Mouse (Mus musculus) liver, adult 2 months (tissue): Measurements from ENCODE around the gene Gm49391. TPM values are rescaled to one million over a fixed set of nuclear protein-coding genes. Genes with fewer than 3 reads are reported as not detected.
A peak's percentile ranks its signal among the peaks of the same experiment; 100 is the strongest.
"Not testable (repeated sequence)": the region's sequence is repeated elsewhere in the genome, so short reads cannot be mapped to it uniquely, and the experiment has no call there.

Source experiments
- DNase-seq: peaks from one replicate; pipeline ENCODE4 v3.0.0-alpha.2; 2011; ENCODE audit warnings: low read depth, low spot score; ENCODE audit errors: extremely low read depth
- H3K27ac ChIP-seq: fragments of 200-500 bp; replicated peaks from 2 replicates; pipeline ENCODE4 v1.5.1; 2012; ENCODE audit warnings: low read depth, mild to moderate bottlenecking, control low read depth, inconsistent platforms, low read length; ENCODE audit not compliant: insufficient read depth
- H3K27me3 ChIP-seq: fragments of 200-500 bp; 2 replicates; pipeline ENCODE4 v1.6.1; 2012; ENCODE audit warnings: mild to moderate bottlenecking, moderate library complexity, low read length, inconsistent platforms; ENCODE audit not compliant: control insufficient read depth, insufficient read depth
- H3K36me3 ChIP-seq: fragments of 200-500 bp; 2 replicates; pipeline ENCODE4 v1.6.1; 2012; ENCODE audit warnings: low read length, inconsistent platforms; ENCODE audit not compliant: control insufficient read depth, insufficient read depth
- H3K4me1 ChIP-seq: fragments of 200-500 bp; 2 replicates; pipeline ENCODE4 v1.6.1; 2011; ENCODE audit warnings: low read length; ENCODE audit not compliant: control insufficient read depth, insufficient read depth
- H3K4me3 ChIP-seq: fragments of 200-500 bp; 2 replicates; pipeline ENCODE4 v1.5.1; 2011; ENCODE audit warnings: low read depth, mild to moderate bottlenecking, control low read depth, low read length, moderate library complexity; ENCODE audit not compliant: insufficient read depth
- H3K79me2 ChIP-seq: fragments of 200-500 bp; 2 replicates; pipeline ENCODE4 v1.6.1; 2012; ENCODE audit warnings: inconsistent platforms, mild to moderate bottlenecking, low read length, moderate library complexity; ENCODE audit not compliant: control insufficient read depth, insufficient read depth
- H3K9ac ChIP-seq: fragments of 200-500 bp; 2 replicates; pipeline ENCODE4 v1.6.1; 2012; ENCODE audit warnings: low read depth, mild to moderate bottlenecking, control low read depth, inconsistent platforms, low read length
- CTCF ChIP-seq: fragments of 200-500 bp; IDR thresholded peaks from 2 replicates; pipeline ENCODE4 v1.5.1; 2011; ENCODE audit warnings: low read depth, low read length, control low read depth
- POLR2A ChIP-seq: fragments of 200-500 bp; IDR thresholded peaks from 2 replicates; pipeline ENCODE4 v1.6.1; 2011; ENCODE audit warnings: low read length, control low read depth; ENCODE audit not compliant: insufficient read depth; ENCODE audit errors: extremely low read depth
- WGBS: fragments of 180-500 bp; shearing (Covaris S2); methylation state at CpG from one replicate; pipeline ENCODE4 v1.1.7; 2018; 5-methylcytosine and 5-hydroxymethylcytosine counted together
- polyA plus RNA-seq: library from polyadenylated mRNA; depleted of rRNA; stranded (reverse); fragments of >200 nt; gene quantifications from 2 replicates; pipeline ENCODE4 v1.2.3, GENCODE M21; 2012
- total RNA-seq: library from RNA; depleted of rRNA; stranded (reverse); fragments of >200 nt; gene quantifications from 2 replicates; pipeline ENCODE4 v1.2.3, GENCODE M21; 2014

The Gm49391 gene
- total and polyA plus RNA-seq, 2 experiments = 0.51 to 2.1 TPM

GRCm38 (mm10) chr13:60897328-60897727, 39.0 kb downstream of the Gm49391 start, which contains the start of gene Ctla2b:
TSS of gene Ctla2b (minus strand) at chr13:60897447.
- H3K79me2 ChIP-seq = no peaks in the 10 kb centered on the region
- H3K4me1 ChIP-seq = no peaks in the 10 kb centered on the region
- 45% methylated on average over 3 of the region's 3 CpGs for WGBS
- H3K36me3 ChIP-seq = no peaks in the 10 kb centered on the region
- H3K27me3 ChIP-seq = no peaks in the 10 kb centered on the region
- 0 out of 2 replicates have a peak within 1 kb of the TSS, but pooled peaks have one; percentile 17 for H3K9ac ChIP-seq
- H3K27ac ChIP-seq = 0 out of 2 replicates have a peak within 1 kb of the TSS, but pooled peaks have one; percentile 26
- TF ChIP-seq CTCF (no peak), POLR2A (no peak)
- peak; percentile 59 for DNase-seq
- peak within 1 kb of the TSS; percentile 45 for H3K4me3 ChIP-seq

- not testable (repeated sequence) for DNase-seq, H3K27me3 ChIP-seq, H3K4me1 ChIP-seq, H3K79me2 ChIP-seq, H3K36me3 ChIP-seq
- H3K9ac ChIP-seq = 0 out of 2 replicates have a peak within 1 kb of the TSS, but pooled peaks have one; percentile 17
- H3K4me3 ChIP-seq = peak within 1 kb of the TSS; percentile 45
- WGBS = 80% methylated on average over 8 of the region's 8 CpGs
- H3K27ac ChIP-seq = 0 out of 2 replicates have a peak within 1 kb of the TSS, but pooled peaks have one; percentile 26
These were observed 39.6 kb downstream of the Gm49391 start, which contains the start of gene Gm49392 for GRCm38 (mm10) chr13:60896794-60897193. TSS of gene Gm49392 (minus strand) at chr13:60896894.

GRCm38 (mm10) chr13:60895406-60896160, 40.8 kb downstream of the Gm49391 start:
- Histone ChIP-seq H3K79me2 (no peaks in the 10 kb centered on the region), H3K9ac (no peak overlapping the region)
- peak; percentile 16 for DNase-seq

GRCm38 (mm10) chr13:60892301-60892700, 44.1 kb downstream of the Gm49391 start:
- no peaks in the 10 kb centered on the region for H3K79me2 ChIP-seq
- no peak overlapping the region for H3K9ac ChIP-seq
- H3K4me3 ChIP-seq = no peak overlapping the region
- TF ChIP-seq POLR2A (no peak), CTCF (no peak)
- H3K36me3 ChIP-seq = no peaks in the 10 kb centered on the region
- peak; percentile 23 for DNase-seq
- 78% methylated on average over 1 of the region's 1 CpGs for WGBS
- peak overlapping the region; percentile 58; the same call in 1 of the 2 replicates for H3K27ac ChIP-seq
- no peaks in the 10 kb centered on the region for H3K4me1 ChIP-seq
- H3K27me3 ChIP-seq = no peaks in the 10 kb centered on the region

More at GRCm38 (mm10) chr13:60895406-60896160, 40.8 kb downstream of the Gm49391 start:
- H3K27me3 ChIP-seq = no peaks in the 10 kb centered on the region
- no peak overlapping the region for H3K27ac ChIP-seq
- no peaks in the 10 kb centered on the region for H3K36me3 ChIP-seq
- no peak overlapping the region for H3K4me3 ChIP-seq
- no peaks in the 10 kb centered on the region for H3K4me1 ChIP-seq
- TF ChIP-seq CTCF (no peak), POLR2A (no peak)

GRCm38 (mm10) chr13:60864281-60864680, 72.1 kb downstream of the Gm49391 start, which contains the start of gene 4930486L24Rik:
TSS of gene 4930486L24Rik (minus strand) at chr13:60864475.
- whole genome bisulfite sequencing = 38% methylated on average over 1 of the region's 1 CpGs
- H3K27me3 ChIP-seq = no peaks in the 10 kb centered on the region
- H3K36me3 ChIP-seq = no peaks in the 10 kb centered on the region
- no peak within 1 kb of the TSS for H3K27ac ChIP-seq
- H3K9ac ChIP-seq = no peak within 1 kb of the TSS
- no peak for DNase-seq
- no peak for TF ChIP-seq POLR2A
- H3K4me1 ChIP-seq = no peaks in the 10 kb centered on the region; the same call in 1 of the 2 replicates
- no peaks in the 10 kb centered on the region for H3K79me2 ChIP-seq
- H3K4me3 ChIP-seq = no peak within 1 kb of the TSS
